Mouse (Mus musculus) CD4-positive, CD25-positive, alpha-beta regulatory T cell, adult 9 weeks (primary cell): ENCODE data around the gene Olfr1270. TPM values are rescaled to one million over a fixed set of nuclear protein-coding genes. Genes with fewer than 3 reads are reported as not detected.

Experiments
- polyA plus RNA-seq: library from polyadenylated mRNA; unstranded; fragments of 100-300 nt; shearing (Covaris generic); gene quantifications from one replicate; pipeline ENCODE4 v1.2.1, GENCODE M21; 2017

Olfr1270 gene
- not detected for polyA plus RNA-seq

GRCm38 (mm10) chr2:90152991-90153390, at the start of gene Olfr1270:
Gene Olfr1270 (minus strand): TSS chr2:90153091.

GRCm38 (mm10) chr2:90142196-90142595, 10.7 kb downstream of the Olfr1270 start, which contains the start of gene Olfr32:
Gene Olfr32 (minus strand): TSS chr2:90142296.

GRCm38 (mm10) chr2:90121312-90121711, 31.6 kb downstream of the Olfr1270 start, which contains the start of gene Olfr1269:
Gene Olfr1269 (minus strand): TSS chr2:90121412.

Other genes with a start within 250 kb of the Olfr1270 start
- gene Olfr1258, start 225.8 kb downstream of the Olfr1270 start, polyA plus RNA-seq: 0.04 TPM
- gene Olfr1259, start 204.4 kb downstream of the Olfr1270 start, polyA plus RNA-seq: not detected
- not detected for gene Olfr1260, start 178.8 kb downstream of the Olfr1270 start, polyA plus RNA-seq
- not detected for gene Olfr1261, start 161.9 kb downstream of the Olfr1270 start, polyA plus RNA-seq
- not detected for gene Olfr1262, start 152.9 kb downstream of the Olfr1270 start, polyA plus RNA-seq
- not detected for gene Olfr1263, start 141.0 kb downstream of the Olfr1270 start, polyA plus RNA-seq
- gene Olfr1264, start 127.5 kb downstream of the Olfr1270 start, polyA plus RNA-seq: not detected
- not detected for gene Olfr1265, start 117.8 kb downstream of the Olfr1270 start, polyA plus RNA-seq
- gene Olfr140, start 89.5 kb downstream of the Olfr1270 start, polyA plus RNA-seq: not detected
- gene Olfr1269, start 31.7 kb downstream of the Olfr1270 start, polyA plus RNA-seq: not detected
- not detected for gene Olfr32, start 10.8 kb downstream of the Olfr1270 start, polyA plus RNA-seq
- gene Olfr1506, start 71.4 kb upstream of the Olfr1270 start, polyA plus RNA-seq: not detected
- not detected for gene Olfr142, start 104.5 kb upstream of the Olfr1270 start, polyA plus RNA-seq
- 0.05 TPM for gene Olfr1271, start 117.9 kb upstream of the Olfr1270 start, polyA plus RNA-seq
- not detected for gene Olfr1272, start 139.8 kb upstream of the Olfr1270 start, polyA plus RNA-seq
- not detected for gene Gm13769, start 169.1 kb upstream of the Olfr1270 start, polyA plus RNA-seq
- not detected for gene Olfr1274-ps, start 245.6 kb upstream of the Olfr1270 start, polyA plus RNA-seq